Mouse (Mus musculus): ENCODE measurements at regions not wholly inside any gene's neighbourhood (a gene's known extent, or its start where the extent isn't known, plus 50 kb on each side); places are given as distances from the start of the nearest gene placed in this dataset.

DNA sequence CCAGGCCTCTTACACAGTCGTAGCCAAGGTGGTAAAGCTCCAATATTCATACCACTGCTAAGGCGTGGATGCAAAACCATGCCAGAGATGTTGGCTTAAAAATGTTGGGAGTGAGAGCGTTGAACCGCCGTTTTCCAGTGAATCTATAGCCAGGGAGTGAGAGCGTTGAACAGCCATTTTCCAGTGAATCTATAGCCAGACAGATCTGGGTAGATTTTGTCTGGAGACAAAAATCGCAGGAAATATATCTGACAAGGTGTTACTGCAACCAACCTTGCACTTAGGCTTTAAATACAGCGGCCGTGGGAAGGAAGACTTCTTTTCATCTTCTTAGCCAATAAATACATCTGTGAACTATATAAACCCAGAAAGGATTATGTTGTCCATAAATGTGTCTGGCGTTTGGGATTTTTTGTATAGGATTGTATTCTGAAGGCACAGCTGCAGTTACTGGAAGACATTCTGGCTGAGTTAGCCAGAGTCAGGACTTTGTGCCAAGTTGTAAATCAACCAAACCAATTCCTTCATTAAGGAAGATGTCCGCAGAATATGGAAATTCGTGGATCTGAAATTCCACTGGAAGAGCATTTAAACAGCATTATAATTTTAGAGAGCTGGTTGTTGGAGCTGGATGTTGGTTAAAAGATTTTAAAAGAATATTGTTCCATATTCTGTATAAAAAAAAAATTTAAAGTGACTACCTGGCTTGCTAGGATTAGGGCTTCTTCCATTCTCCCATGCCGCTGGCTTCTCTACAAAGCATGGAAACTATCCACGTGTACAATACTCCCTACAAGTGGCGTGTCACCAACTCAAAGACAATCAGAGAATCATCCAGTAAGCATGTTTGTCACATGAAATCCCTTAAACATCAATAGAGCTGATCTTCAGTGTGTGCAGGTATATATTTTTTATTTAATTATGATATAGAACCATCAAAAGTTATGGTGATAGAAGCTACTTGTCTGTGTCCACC, 75.8 kb upstream of the Cpm start:
- TF ChIP-seq CTCF (IDR thresholded peaks at IDR 0.05; ENCODE audit: borderline replicate concordance, insufficient read depth, low read length) (no peak), POLR2A (IDR thresholded peaks at IDR 0.05; ENCODE audit: low read depth, low read length) (no peak)
